Mouse (Mus musculus): Measurements from ENCODE around the gene Tmem126b. TPM values are rescaled to one million over a fixed set of nuclear protein-coding genes. Genes with fewer than 3 reads are reported as not detected.

The Tmem126b gene
- polyA plus RNA-seq, 1 experiment from 2014 or later, result 42.7 TPM

DNA sequence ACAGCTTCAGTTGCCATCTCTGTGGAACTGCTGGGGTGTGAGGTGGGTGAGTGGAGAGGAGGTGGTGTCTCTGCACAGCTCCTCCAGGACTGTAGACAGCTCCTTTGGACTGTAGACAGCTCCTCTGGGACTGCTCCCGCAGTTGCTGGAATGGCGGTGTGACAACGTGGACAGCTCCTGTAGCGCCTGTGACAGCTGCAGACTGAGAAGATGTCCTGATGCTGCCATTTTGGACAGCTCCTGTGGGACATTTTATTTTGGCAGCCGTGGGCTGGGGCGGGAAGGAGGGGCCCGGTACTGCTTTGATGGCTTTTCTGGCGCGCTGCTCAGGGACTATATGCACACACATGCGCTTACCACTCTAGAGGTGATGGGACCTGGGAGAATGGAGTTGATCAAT is 15.5 kb downstream of the Tmem126b start:
- 62% methylated on average over 10 of the region's 10 CpGs for WGBS
- H3K9me3 ChIP-seq (ENCODE audit: control insufficient read depth, low read length), result no peaks in the 10 kb centered on the region
- no peaks in the 10 kb centered on the region for H3K27me3 ChIP-seq (ENCODE audit: control insufficient read depth, insufficient read depth, low read length)
- H3K4me3 ChIP-seq (ENCODE audit: low read depth, low read length), result no peak overlapping the region
- H3K9ac ChIP-seq (ENCODE audit: low read depth, low read length), result no peak overlapping the region
- H3K36me3 ChIP-seq (ENCODE audit: control insufficient read depth, insufficient read depth, low read length), result no peaks in the 10 kb centered on the region
- DNase-seq (ENCODE audit: low spot score), result no peak
- no peaks in the 10 kb centered on the region; the same call in none of the 2 replicates for H3K4me1 ChIP-seq (replicated peaks; ENCODE audit: control insufficient read depth, insufficient read depth, low read length)
- ATAC-seq (ENCODE audit: low FRiP score), result no peak
- H3K27ac ChIP-seq (ENCODE audit: low read depth, low read length), result no peak overlapping the region
- no peak overlapping the region for H3K4me2 ChIP-seq (replicated peaks; ENCODE audit: low read depth, low read length)

DNA sequence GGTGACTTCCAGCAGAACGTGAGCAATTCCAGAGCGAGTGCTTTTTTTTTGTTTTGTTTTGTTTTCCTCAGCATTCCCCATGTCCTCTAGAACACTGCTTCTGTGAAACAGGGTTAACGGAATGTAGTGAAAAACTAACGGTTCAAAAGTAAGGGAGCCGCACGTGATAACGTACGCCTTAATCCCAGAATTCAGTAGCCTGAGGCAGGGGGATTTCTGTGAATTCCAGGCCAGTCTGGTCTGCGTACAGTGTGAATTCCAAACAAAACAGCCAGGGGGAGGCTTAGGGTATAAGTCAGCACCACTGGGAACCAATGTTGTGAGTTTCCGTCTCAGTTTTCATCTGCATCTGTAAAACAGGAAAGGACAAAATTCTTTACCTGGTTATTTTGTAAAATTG is 18.3 kb downstream of the Tmem126b start:
- Histone ChIP-seq H3K27me3 (ENCODE audit: control insufficient read depth, insufficient read depth, low read length) (no peaks in the 10 kb centered on the region), H3K9ac (ENCODE audit: low read depth, low read length) (peak overlapping the region; percentile 81), H3K4me3 (ENCODE audit: low read depth, low read length) (peak overlapping the region; percentile 63), H3K4me2 (replicated peaks; ENCODE audit: low read depth, low read length) (peak overlapping the region; percentile 50), H3K36me3 (ENCODE audit: control insufficient read depth, insufficient read depth, low read length) (no peaks in the 10 kb centered on the region), H3K9me3 (ENCODE audit: control insufficient read depth, low read length) (no peaks in the 10 kb centered on the region), H3K4me1 (replicated peaks; ENCODE audit: control insufficient read depth, insufficient read depth, low read length) (no peaks in the 10 kb centered on the region; the same call in none of the 2 replicates), H3K27ac (ENCODE audit: low read depth, low read length) (peak overlapping the region; percentile 79)
- ATAC-seq (ENCODE audit: low FRiP score) (peak; percentile 74), DNase-seq (ENCODE audit: low spot score) (peak; percentile 58)
- WGBS, result 22% methylated on average over 10 of the region's 10 CpGs

DNA sequence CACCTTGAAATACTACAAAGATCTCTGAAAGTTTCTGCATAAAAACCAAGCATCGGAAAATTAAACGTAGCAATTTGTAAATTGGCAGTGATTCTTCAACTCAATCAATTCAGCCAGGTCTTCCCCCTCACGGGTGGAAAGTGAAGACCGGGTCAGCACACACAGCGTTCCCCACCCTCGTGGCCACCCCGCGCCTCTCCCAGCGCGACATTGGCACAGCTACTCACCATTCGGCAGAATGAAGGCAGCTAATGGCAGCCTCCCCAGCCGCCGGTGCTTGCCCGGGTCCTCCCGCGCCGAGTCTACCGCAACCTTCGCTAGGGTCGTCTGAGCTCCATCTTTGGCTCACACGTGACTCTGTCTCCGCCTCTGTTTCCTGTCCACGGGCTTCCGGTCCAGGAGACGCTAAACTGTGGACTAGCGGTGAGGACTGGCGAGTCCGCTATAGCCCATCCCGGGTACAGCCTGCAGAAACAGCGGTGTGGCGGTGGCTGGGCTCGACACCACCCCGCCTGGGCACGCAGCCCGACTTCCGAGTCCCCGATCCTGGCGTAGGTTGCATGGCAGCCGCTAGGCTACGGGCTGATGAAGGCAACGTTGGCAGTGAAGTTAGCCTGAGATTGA is 18.8 kb downstream of the Tmem126b start, which contains the start of gene Tmem126a:
TSS of gene Tmem126a (minus strand) at position 385 of the 624 bp plus-strand sequence.
- Histone ChIP-seq H3K4me1 (replicated peaks; ENCODE audit: control insufficient read depth, insufficient read depth, low read length) (no peaks in the 10 kb centered on the region; the same call in none of the 2 replicates), H3K9ac (ENCODE audit: low read depth, low read length) (peak within 1 kb of the TSS; percentile 81), H3K27ac (ENCODE audit: low read depth, low read length) (peak within 1 kb of the TSS; percentile 79), H3K36me3 (ENCODE audit: control insufficient read depth, insufficient read depth, low read length) (no peaks in the 10 kb centered on the region), H3K27me3 (ENCODE audit: control insufficient read depth, insufficient read depth, low read length) (no peaks in the 10 kb centered on the region), H3K4me2 (replicated peaks; ENCODE audit: low read depth, low read length) (peak within 1 kb of the TSS; percentile 50), H3K9me3 (ENCODE audit: control insufficient read depth, low read length) (no peaks in the 10 kb centered on the region), H3K4me3 (ENCODE audit: low read depth, low read length) (peak within 1 kb of the TSS; percentile 63)
- DNase-seq (ENCODE audit: low spot score), result peak; percentile 86
- WGBS, result under 1% methylated on average over 41 of the region's 41 CpGs
- peak; percentile 98 for ATAC-seq (ENCODE audit: low FRiP score)

GRCm38 (mm10) chr7:90456149-90456844 is 19.5 kb downstream of the Tmem126b start:
- H3K9me3 ChIP-seq (ENCODE audit: control insufficient read depth, low read length), result no peaks in the 10 kb centered on the region
- no peaks in the 10 kb centered on the region; the same call in none of the 2 replicates for H3K4me1 ChIP-seq (replicated peaks; ENCODE audit: control insufficient read depth, insufficient read depth, low read length)
- H3K27me3 ChIP-seq (ENCODE audit: control insufficient read depth, insufficient read depth, low read length), result no peaks in the 10 kb centered on the region
- H3K4me2 ChIP-seq (replicated peaks; ENCODE audit: low read depth, low read length), result peak overlapping the region; percentile 50
- H3K4me3 ChIP-seq (ENCODE audit: low read depth, low read length), result peak overlapping the region; percentile 63
- ATAC-seq (ENCODE audit: low FRiP score) (no peak), DNase-seq (ENCODE audit: low spot score) (peak; percentile 12)
- H3K27ac ChIP-seq (ENCODE audit: low read depth, low read length), result no peak overlapping the region
- H3K9ac ChIP-seq (ENCODE audit: low read depth, low read length), result peak overlapping the region; percentile 81
- H3K36me3 ChIP-seq (ENCODE audit: control insufficient read depth, insufficient read depth, low read length), result no peaks in the 10 kb centered on the region
- WGBS, result 40% methylated on average over 7 of the region's 7 CpGs

GRCm38 (mm10) chr7:90444206-90444605 is 31.6 kb downstream of the Tmem126b start:
- WGBS, result 0% methylated on average over 6 of the region's 6 CpGs
- DNase-seq (ENCODE audit: low spot score), result peak; percentile 36
- H3K9me3 ChIP-seq (ENCODE audit: control insufficient read depth, low read length), result no peaks in the 10 kb centered on the region
- H3K27me3 ChIP-seq (ENCODE audit: control insufficient read depth, insufficient read depth, low read length), result no peaks in the 10 kb centered on the region
- no peak for ATAC-seq (ENCODE audit: low FRiP score)
- H3K9ac ChIP-seq (ENCODE audit: low read depth, low read length), result peak overlapping the region; percentile 98
- H3K36me3 ChIP-seq (ENCODE audit: control insufficient read depth, insufficient read depth, low read length), result no peaks in the 10 kb centered on the region
- peak overlapping the region; percentile 98 for H3K4me3 ChIP-seq (ENCODE audit: low read depth, low read length)
- peak overlapping the region; percentile 85 for H3K4me2 ChIP-seq (replicated peaks; ENCODE audit: low read depth, low read length)
- no peak overlapping the region; the same call in 1 of the 2 replicates for H3K27ac ChIP-seq (ENCODE audit: low read depth, low read length)
- no peaks in the 10 kb centered on the region for H3K4me1 ChIP-seq (replicated peaks; ENCODE audit: control insufficient read depth, insufficient read depth, low read length)

DNA sequence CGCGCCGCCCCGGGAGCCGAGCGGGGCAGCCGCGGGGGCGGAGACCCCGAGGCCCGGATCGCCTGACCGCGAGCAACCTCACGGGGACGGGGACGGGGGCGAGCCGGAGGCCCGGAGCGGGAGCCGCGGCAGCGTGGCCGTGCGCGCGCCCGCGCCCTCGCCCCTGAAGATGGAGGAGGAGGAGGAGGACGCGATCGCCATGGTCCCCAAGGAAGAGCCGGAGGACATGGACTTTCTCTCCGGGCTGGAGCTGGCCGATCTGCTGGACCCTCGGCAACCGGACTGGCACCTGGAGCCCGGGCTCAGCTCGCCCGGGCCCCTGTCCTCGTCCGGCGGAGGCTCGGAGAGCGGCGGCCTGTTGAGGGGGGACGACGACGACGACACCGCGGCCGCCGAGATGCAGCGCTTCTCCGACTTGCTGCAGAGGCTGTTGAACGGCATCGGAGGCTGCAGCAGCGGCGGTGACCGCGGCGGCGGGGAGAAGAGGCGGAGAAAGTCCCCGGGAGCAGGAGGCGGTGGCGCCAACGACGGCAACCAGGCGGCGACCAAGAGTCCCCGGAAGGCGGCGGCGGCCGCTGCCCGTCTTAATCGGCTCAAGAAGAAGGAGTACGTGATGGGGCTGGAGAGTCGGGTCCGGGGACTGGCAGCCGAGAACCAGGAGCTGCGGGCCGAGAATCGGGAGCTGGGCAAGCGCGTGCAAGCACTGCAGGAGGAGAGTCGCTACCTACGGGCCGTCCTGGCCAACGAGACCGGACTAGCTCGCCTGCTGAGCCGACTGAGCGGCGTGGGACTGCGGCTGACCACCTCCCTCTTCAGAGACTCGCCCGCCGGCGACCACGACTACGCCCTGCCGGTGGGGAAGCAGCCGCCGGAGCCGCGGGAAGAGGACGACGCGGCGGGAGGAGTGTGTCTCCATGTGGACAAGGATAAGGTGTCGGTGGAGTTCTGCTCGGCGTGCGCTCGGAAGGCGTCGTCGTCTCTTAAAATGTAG is 32.4 kb downstream of the Tmem126b start:
- H3K9me3 ChIP-seq (ENCODE audit: control insufficient read depth, low read length), result no peaks in the 10 kb centered on the region
- H3K9ac ChIP-seq (ENCODE audit: low read depth, low read length), result peak overlapping the region; percentile 98
- ATAC-seq (ENCODE audit: low FRiP score), result peak; percentile 79
- no peaks in the 10 kb centered on the region for H3K27me3 ChIP-seq (ENCODE audit: control insufficient read depth, insufficient read depth, low read length)
- peak overlapping the region; percentile 95 for H3K27ac ChIP-seq (ENCODE audit: low read depth, low read length)
- H3K36me3 ChIP-seq (ENCODE audit: control insufficient read depth, insufficient read depth, low read length), result no peaks in the 10 kb centered on the region
- H3K4me1 ChIP-seq (replicated peaks; ENCODE audit: control insufficient read depth, insufficient read depth, low read length), result no peaks in the 10 kb centered on the region
- WGBS, result under 1% methylated on average over 100 of the region's 123 CpGs
- peak; percentile 81 for DNase-seq (ENCODE audit: low spot score)
- peak overlapping the region; percentile 98 for H3K4me3 ChIP-seq (ENCODE audit: low read depth, low read length)
- H3K4me2 ChIP-seq (replicated peaks; ENCODE audit: low read depth, low read length), result peak overlapping the region; percentile 85

GRCm38 (mm10) chr7:90442518-90443080 is 33.2 kb downstream of the Tmem126b start, which contains the start of gene Crebzf:
Crebzf (plus strand) TSS chr7:90442729.
- ATAC-seq (ENCODE audit: low FRiP score), result peak; percentile 96
- WGBS, result 0% methylated on average over 44 of the region's 54 CpGs
- H3K27ac ChIP-seq (ENCODE audit: low read depth, low read length), result peak within 1 kb of the TSS; percentile 95

GRCm38 (mm10) chr7:90442070-90442469 is 33.7 kb downstream of the Tmem126b start:
- peak overlapping the region; percentile 95 for H3K27ac ChIP-seq (ENCODE audit: low read depth, low read length)
- 14% methylated on average over 4 of the region's 4 CpGs for WGBS
- peak overlapping the region; percentile 31 for H3K4me2 ChIP-seq (replicated peaks; ENCODE audit: low read depth, low read length)
- DNase-seq (ENCODE audit: low spot score) (no peak), ATAC-seq (ENCODE audit: low FRiP score) (peak; percentile 25)
- H3K36me3 ChIP-seq (ENCODE audit: control insufficient read depth, insufficient read depth, low read length), result no peaks in the 10 kb centered on the region
- no peaks in the 10 kb centered on the region for H3K9me3 ChIP-seq (ENCODE audit: control insufficient read depth, low read length)
- H3K4me3 ChIP-seq (ENCODE audit: low read depth, low read length), result peak overlapping the region; percentile 98
- H3K9ac ChIP-seq (ENCODE audit: low read depth, low read length), result peak overlapping the region; percentile 98
- H3K4me1 ChIP-seq (replicated peaks; ENCODE audit: control insufficient read depth, insufficient read depth, low read length), result no peaks in the 10 kb centered on the region
- no peaks in the 10 kb centered on the region for H3K27me3 ChIP-seq (ENCODE audit: control insufficient read depth, insufficient read depth, low read length)

More at GRCm38 (mm10) chr7:90442518-90443080, 33.2 kb downstream of the Tmem126b start, which contains the start of gene Crebzf:
- no peaks in the 10 kb centered on the region for H3K27me3 ChIP-seq (ENCODE audit: control insufficient read depth, insufficient read depth, low read length)
- H3K36me3 ChIP-seq (ENCODE audit: control insufficient read depth, insufficient read depth, low read length), result no peaks in the 10 kb centered on the region
- H3K9me3 ChIP-seq (ENCODE audit: control insufficient read depth, low read length), result no peaks in the 10 kb centered on the region
- peak within 1 kb of the TSS; percentile 85 for H3K4me2 ChIP-seq (replicated peaks; ENCODE audit: low read depth, low read length)
- H3K9ac ChIP-seq (ENCODE audit: low read depth, low read length), result peak within 1 kb of the TSS; percentile 98
- peak within 1 kb of the TSS; percentile 98 for H3K4me3 ChIP-seq (ENCODE audit: low read depth, low read length)
- no peaks in the 10 kb centered on the region for H3K4me1 ChIP-seq (replicated peaks; ENCODE audit: control insufficient read depth, insufficient read depth, low read length)
- DNase-seq (ENCODE audit: low spot score), result peak; percentile 98

Data from hindbrain, embryonic 11.5 days (tissue).